Mouse (Mus musculus): ENCODE data around the gene Cox8a. TPM values are rescaled to one million over a fixed set of nuclear protein-coding genes. Genes with fewer than 3 reads are reported as not detected.

Cox8a gene
- polyA plus RNA-seq, 1 experiment from 2014 or later, result 817 TPM

DNA sequence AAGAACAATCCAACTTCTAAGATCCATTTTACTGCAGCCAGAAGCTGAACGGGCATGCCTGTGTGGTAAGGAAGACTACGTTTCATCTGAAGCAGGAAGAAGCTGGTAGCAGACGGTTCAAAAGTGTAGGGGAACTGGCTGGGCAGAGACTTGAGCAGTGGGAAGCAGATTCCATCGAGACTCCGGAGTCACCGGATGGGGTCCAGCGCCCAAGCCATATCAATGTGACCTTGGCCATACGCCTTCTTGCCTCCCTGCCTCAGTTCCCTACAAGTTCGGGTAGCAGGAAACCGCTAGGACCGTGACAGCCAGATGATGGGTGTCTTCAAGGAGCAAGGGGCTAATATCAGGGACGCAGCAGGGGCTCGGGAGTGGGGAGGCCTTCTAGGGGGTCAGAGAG is 22.9 kb upstream of the Cox8a start:
- Histone ChIP-seq H3K4me3 (peak overlapping the region; percentile 73), H3K9ac (peak overlapping the region; percentile 83), H3K4me1 (peaks cover 13% of the 10 kb centered on the region), H3K27me3 (peaks cover 3% of the 10 kb centered on the region; the same call in 1 of the 2 replicates), H3K9me3 (replicated peaks) (no peaks in the 10 kb centered on the region), H3K36me3 (0 out of 2 replicates have a peak, but pooled peaks cover 4% of the 10 kb centered on the region), H3K27ac (peak overlapping the region; percentile 88), H3K4me2 (replicated peaks) (peak overlapping the region; percentile 87)
- WGBS, result 4% methylated on average over 13 of the region's 13 CpGs
- no peak for ATAC-seq (ENCODE audit: low FRiP score)

DNA sequence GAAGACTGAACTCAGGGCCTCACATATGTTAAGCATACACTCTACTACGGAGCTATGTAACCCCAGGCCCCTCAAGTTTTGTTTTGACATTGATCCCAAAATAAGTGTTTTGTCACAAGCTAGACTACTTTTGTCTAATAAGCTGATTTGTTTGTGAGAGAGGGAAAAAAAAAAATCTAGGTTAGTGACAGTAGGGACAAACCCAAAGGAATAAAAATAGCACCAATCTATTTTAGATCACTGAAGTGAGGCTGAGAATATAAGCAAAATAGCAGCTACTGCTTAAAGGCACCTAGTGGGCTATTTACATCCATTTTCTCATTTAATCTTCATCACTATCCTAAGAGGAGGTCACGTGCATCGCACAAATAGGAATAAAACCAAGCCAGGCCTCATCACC is 22.2 kb upstream of the Cox8a start:
- Histone ChIP-seq H3K36me3 (0 out of 2 replicates have a peak, but pooled peaks cover 4% of the 10 kb centered on the region), H3K4me2 (replicated peaks) (peak overlapping the region; percentile 87), H3K9me3 (replicated peaks) (no peaks in the 10 kb centered on the region), H3K9ac (peak overlapping the region; percentile 83; the same call in 1 of the 2 replicates), H3K4me3 (peak overlapping the region; percentile 73; the same call in 1 of the 2 replicates), H3K4me1 (peaks cover 13% of the 10 kb centered on the region), H3K27me3 (peaks cover 3% of the 10 kb centered on the region; the same call in 1 of the 2 replicates), H3K27ac (no peak overlapping the region)
- ATAC-seq (ENCODE audit: low FRiP score), result no peak
- WGBS, result 91% methylated on average over 3 of the region's 3 CpGs

DNA sequence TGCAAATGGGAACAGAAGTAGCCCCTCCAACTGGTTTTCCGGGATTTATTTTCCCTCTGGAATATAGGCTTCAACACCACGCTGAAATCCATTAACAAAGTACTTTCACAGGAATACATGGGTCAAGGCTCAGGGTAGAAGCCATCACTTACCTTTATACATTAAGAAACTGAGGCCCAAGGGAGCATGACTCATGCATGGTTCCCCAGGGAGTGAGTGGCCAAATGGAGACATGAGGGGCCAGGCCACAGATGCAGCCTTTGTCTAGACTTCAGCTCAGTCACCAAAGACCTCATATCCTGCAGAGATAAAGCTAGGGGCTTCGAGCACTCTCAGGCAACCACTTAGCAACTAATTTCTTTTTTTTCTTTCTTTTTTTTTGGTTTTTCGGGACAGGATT is 19.3 kb upstream of the Cox8a start:
- H3K4me2 ChIP-seq (replicated peaks), result no peak overlapping the region
- peaks cover 13% of the 10 kb centered on the region for H3K4me1 ChIP-seq
- ATAC-seq (ENCODE audit: low FRiP score), result no peak
- WGBS, result 78% methylated on average over 4 of the region's 4 CpGs
- no peak overlapping the region for H3K4me3 ChIP-seq
- H3K36me3 ChIP-seq, result peaks cover 15% of the 10 kb centered on the region
- H3K27me3 ChIP-seq, result no peaks in the 10 kb centered on the region
- no peak overlapping the region for H3K9ac ChIP-seq
- no peak overlapping the region for H3K27ac ChIP-seq
- no peaks in the 10 kb centered on the region for H3K9me3 ChIP-seq (replicated peaks)

DNA sequence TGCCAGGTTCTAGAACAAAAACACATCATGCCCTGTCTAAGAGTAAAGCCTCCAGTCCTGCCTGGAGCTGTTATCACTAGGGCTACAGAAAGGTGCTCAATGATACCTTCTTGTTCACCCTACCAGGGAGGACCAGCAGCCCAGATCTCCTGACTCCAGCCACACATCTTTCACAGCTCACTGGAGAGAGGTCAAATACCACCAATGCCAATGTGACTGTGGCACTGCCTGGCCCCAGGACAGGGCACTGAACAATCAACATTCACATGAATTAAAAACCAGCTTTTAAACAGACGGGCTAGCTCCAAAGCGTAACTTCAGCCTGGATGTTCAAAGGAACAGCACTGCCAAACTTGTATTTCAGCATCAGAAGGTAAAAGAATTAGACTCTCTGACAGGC is 18.6 kb upstream of the Cox8a start:
- Histone ChIP-seq H3K9me3 (replicated peaks) (no peaks in the 10 kb centered on the region), H3K27me3 (no peaks in the 10 kb centered on the region), H3K4me1 (peaks cover 8% of the 10 kb centered on the region), H3K27ac (no peak overlapping the region), H3K4me3 (no peak overlapping the region), H3K36me3 (peaks cover 21% of the 10 kb centered on the region), H3K4me2 (replicated peaks) (no peak overlapping the region), H3K9ac (no peak overlapping the region)
- 95% methylated on average over 2 of the region's 2 CpGs for WGBS
- no peak for ATAC-seq (ENCODE audit: low FRiP score)

DNA sequence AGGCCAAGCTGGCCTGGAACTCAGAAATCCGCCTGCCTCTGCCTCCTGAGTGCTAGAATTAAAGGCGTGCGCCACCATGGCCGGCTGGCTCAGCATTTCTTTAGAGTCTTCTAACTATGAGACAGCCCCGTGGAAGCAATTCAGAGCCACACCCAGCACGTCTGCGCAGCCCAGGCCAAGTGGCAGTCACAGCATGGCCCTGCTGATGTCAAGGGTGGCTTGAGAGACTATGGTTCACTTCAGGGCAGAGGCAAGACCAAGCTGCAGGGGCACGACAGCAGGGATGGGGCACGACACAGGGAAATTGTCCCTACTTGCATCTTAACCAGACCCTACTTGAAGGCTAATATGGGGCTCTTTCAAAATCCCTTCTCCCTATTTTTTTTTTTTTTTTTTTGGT is 18.0 kb upstream of the Cox8a start:
- ATAC-seq (ENCODE audit: low FRiP score), result no peak
- H3K4me2 ChIP-seq (replicated peaks), result no peak overlapping the region
- no peaks in the 10 kb centered on the region for H3K9me3 ChIP-seq (replicated peaks)
- 95% methylated on average over 9 of the region's 9 CpGs for WGBS
- H3K27me3 ChIP-seq, result no peaks in the 10 kb centered on the region
- H3K9ac ChIP-seq, result no peak overlapping the region
- peaks cover 25% of the 10 kb centered on the region for H3K36me3 ChIP-seq
- no peak overlapping the region for H3K4me3 ChIP-seq
- peaks cover 8% of the 10 kb centered on the region for H3K4me1 ChIP-seq
- H3K27ac ChIP-seq, result no peak overlapping the region

DNA sequence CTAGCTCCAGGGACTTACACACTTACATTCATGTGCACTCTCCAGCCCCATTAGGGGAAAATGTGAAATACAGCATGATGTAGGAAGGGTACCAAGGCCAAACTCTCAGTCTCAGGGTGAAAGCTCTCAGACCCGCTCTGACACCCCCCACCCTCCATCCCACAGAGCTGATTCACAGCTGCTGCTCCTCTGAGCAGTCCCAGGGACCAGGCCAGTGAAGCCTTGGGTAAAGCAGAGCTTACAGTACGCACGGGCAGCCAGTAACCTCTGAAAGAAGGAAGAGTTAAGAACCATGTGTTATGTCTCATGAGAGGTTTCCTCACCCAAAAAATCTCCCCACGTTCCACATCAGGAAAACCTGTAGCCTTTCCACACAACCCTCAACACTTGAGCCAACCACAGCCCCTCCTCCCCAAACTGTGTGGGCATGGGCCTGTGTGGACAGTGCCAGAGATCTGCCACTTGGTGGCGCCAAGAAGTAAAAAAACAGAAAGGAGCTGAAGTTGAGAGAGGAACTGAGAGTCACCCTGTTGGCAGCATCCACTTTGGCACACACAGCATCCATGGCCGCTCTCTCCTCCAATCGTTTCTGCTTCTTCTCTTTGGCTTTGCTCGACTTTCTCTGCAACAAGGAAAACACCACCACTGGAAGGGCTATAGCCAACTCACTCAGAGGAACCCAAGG is 17.3 kb upstream of the Cox8a start:
- no peaks in the 10 kb centered on the region for H3K27me3 ChIP-seq
- no peak overlapping the region for H3K4me3 ChIP-seq
- peak; percentile 74 for ATAC-seq (ENCODE audit: low FRiP score)
- H3K9ac ChIP-seq, result no peak overlapping the region
- WGBS, result 64% methylated on average over 8 of the region's 8 CpGs
- no peak overlapping the region for H3K4me2 ChIP-seq (replicated peaks)
- no peak overlapping the region for H3K27ac ChIP-seq
- H3K9me3 ChIP-seq (replicated peaks), result no peaks in the 10 kb centered on the region
- peaks cover 33% of the 10 kb centered on the region for H3K36me3 ChIP-seq
- peaks cover under 1% of the 10 kb centered on the region for H3K4me1 ChIP-seq

DNA sequence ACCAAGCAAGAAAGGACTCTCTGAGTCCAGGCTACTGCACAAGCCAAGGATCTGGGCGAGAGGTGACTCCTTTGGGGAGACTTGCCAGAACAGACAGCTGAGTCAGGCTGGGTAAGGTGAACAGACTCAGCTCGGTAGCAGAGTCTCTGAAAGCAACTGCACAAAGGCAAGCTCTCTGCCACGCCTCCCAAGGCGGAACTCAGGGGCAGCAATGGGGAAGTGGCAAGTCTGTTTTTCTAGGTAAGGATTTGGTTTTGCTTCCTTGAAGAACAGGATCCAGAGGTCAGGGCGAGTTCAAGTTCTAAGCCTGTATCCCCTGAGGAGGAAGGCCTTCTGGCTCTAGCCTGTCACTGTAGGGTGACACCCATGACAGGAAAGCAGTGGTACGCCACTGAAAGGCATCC is 9.1 kb upstream of the Cox8a start:
- Histone ChIP-seq H3K4me3 (no peak overlapping the region), H3K36me3 (peaks cover 56% of the 10 kb centered on the region), H3K4me2 (replicated peaks) (no peak overlapping the region), H3K9me3 (replicated peaks) (no peaks in the 10 kb centered on the region), H3K4me1 (no peaks in the 10 kb centered on the region), H3K9ac (no peak overlapping the region), H3K27me3 (no peaks in the 10 kb centered on the region), H3K27ac (no peak overlapping the region)
- 78% methylated on average over 6 of the region's 6 CpGs for WGBS
- ATAC-seq (ENCODE audit: low FRiP score), result no peak

DNA sequence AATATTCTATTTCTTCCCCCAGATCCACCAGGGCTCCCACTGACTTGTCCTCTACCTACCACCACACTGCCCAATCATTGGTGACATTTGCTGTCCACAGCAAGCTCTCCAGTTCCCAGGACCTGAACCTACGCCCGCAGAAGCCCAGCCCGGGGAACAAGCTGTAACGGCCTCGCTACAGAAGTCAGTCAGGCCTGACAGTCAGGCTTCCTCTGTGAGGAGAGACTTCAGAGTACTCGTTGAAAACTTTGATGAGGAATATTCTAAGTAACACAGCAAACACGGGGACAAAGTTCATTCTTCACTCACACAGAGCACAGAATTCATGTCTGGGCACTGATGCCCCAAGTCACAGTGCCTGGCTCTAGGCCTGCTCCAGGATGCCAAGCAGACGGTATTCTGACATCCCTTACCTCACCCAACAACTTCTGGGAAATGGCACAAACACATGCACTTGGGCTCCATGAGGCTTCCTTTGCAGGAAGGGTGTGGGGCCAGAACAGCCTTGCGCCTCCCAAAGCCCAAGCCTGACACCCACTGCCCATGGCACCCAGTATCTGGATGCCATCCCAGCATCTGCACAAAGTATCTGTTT is 7.8 kb upstream of the Cox8a start:
- 87% methylated on average over 9 of the region's 9 CpGs for WGBS
- H3K27ac ChIP-seq, result no peak overlapping the region
- H3K4me2 ChIP-seq (replicated peaks), result no peak overlapping the region
- no peak for ATAC-seq (ENCODE audit: low FRiP score)
- H3K9ac ChIP-seq, result no peak overlapping the region; the same call in 1 of the 2 replicates
- H3K9me3 ChIP-seq (replicated peaks), result no peaks in the 10 kb centered on the region
- no peaks in the 10 kb centered on the region for H3K27me3 ChIP-seq
- H3K4me1 ChIP-seq, result no peaks in the 10 kb centered on the region
- H3K36me3 ChIP-seq, result peaks cover 44% of the 10 kb centered on the region
- H3K4me3 ChIP-seq, result no peak overlapping the region

DNA sequence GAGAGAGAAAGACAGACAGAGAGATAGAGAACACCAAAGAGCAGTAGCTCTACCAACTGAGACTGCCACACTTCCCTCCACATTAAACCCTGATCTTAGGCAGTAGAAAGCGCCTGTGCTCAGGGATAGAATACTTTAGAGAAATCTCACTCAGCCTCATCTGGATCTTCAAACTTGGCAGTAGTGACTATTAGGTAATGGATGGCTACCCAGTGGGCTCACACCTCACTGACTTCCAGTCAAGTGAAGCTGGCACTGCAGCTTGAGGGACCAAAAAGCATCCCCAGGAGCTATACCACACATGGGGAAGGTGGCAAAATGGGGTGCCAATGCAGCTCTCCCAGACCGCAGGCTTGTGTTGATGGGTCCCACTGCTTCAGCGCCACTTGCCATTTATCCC is 6.8 kb upstream of the Cox8a start:
- Histone ChIP-seq H3K4me3 (no peak overlapping the region), H3K9ac (no peak overlapping the region), H3K36me3 (peaks cover 34% of the 10 kb centered on the region), H3K4me1 (no peaks in the 10 kb centered on the region), H3K27me3 (no peaks in the 10 kb centered on the region), H3K27ac (no peak overlapping the region), H3K4me2 (replicated peaks) (no peak overlapping the region), H3K9me3 (replicated peaks) (no peaks in the 10 kb centered on the region)
- WGBS, result 91% methylated on average over 3 of the region's 3 CpGs
- no peak for ATAC-seq (ENCODE audit: low FRiP score)

DNA sequence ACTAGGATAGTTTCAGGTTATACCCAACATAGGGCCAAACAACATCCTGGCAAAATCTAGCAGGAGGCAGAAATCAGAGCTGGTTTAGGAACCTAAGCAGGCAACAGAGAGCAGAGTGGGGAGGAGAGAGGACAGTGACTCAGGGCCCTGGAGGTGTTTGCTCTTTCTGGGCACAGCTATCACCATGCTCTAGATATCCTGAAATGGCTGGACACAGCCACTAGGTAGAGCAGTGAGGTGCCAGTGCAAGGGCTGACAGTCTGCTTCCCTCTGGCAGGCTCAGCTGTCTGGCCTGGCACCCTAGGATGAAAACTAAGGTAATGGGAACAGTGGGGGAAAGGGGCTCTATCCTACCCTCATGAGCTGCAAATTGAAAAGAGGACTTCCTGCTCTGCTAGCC is 6.1 kb upstream of the Cox8a start:
- no peaks in the 10 kb centered on the region for H3K27me3 ChIP-seq
- no peak for ATAC-seq (ENCODE audit: low FRiP score)
- no peak overlapping the region for H3K4me3 ChIP-seq
- H3K4me1 ChIP-seq, result no peaks in the 10 kb centered on the region
- H3K36me3 ChIP-seq, result peaks cover 27% of the 10 kb centered on the region
- no peak overlapping the region for H3K9ac ChIP-seq
- H3K27ac ChIP-seq, result no peak overlapping the region
- H3K4me2 ChIP-seq (replicated peaks), result no peak overlapping the region
- no peaks in the 10 kb centered on the region for H3K9me3 ChIP-seq (replicated peaks)

DNA sequence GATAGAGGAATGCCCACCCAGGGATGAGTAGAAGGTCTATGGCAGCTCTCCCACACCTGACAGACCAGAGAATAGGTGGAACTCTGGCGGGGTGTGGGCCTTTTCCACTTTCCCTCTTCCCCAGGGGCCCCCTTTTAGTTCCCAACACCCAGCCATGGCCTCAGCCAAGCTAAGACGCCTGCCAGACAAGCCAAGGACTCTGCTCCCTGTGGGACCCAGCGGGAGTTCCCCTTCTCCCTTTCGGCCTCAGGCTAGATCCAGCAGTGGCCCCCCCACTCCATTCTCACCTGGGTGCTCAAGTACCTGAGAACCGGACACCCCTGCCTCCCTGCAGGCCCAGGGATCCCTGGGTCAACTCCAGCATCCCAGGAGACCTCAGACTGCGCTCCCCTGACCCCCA is 4.8 kb upstream of the Cox8a start:
- H3K9me3 ChIP-seq (replicated peaks), result no peaks in the 10 kb centered on the region
- H3K9ac ChIP-seq, result no peak overlapping the region
- no peaks in the 10 kb centered on the region for H3K27me3 ChIP-seq
- WGBS, result 90% methylated on average over 6 of the region's 6 CpGs
- no peak overlapping the region for H3K4me3 ChIP-seq
- no peak overlapping the region for H3K4me2 ChIP-seq (replicated peaks)
- H3K27ac ChIP-seq, result no peak overlapping the region
- H3K36me3 ChIP-seq, result peaks cover 14% of the 10 kb centered on the region
- peaks cover 4% of the 10 kb centered on the region; the same call in 1 of the 2 replicates for H3K4me1 ChIP-seq
- ATAC-seq (ENCODE audit: low FRiP score), result no peak

DNA sequence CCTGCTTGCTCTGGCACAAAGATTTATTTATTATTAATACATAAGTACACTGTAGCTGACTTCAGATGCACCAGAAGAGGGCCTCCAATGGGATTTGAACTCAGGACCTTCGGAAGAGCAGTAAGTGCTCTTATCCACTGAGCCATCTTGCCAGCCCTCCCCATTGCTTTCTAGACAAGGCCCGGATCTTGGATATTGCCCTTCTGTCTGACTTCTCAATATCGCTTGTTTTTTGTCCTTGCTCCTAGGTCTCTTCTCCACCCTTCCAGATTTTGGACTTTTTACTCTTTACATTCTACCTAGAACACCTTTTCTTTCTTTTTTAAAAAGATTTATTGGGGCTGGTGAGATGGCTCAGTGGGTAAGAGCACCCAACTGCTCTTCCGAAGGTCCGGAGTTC is 1.3 kb upstream of the Cox8a start:
- 95% methylated on average over 5 of the region's 5 CpGs for WGBS
- H3K9me3 ChIP-seq (replicated peaks), result no peaks in the 10 kb centered on the region
- H3K4me2 ChIP-seq (replicated peaks), result no peak overlapping the region
- H3K4me3 ChIP-seq, result no peak overlapping the region
- peaks cover 20% of the 10 kb centered on the region for H3K4me1 ChIP-seq
- H3K9ac ChIP-seq, result no peak overlapping the region
- ATAC-seq (ENCODE audit: low FRiP score), result no peak
- peaks cover 18% of the 10 kb centered on the region for H3K36me3 ChIP-seq
- H3K27me3 ChIP-seq, result no peaks in the 10 kb centered on the region
- no peak overlapping the region for H3K27ac ChIP-seq

DNA sequence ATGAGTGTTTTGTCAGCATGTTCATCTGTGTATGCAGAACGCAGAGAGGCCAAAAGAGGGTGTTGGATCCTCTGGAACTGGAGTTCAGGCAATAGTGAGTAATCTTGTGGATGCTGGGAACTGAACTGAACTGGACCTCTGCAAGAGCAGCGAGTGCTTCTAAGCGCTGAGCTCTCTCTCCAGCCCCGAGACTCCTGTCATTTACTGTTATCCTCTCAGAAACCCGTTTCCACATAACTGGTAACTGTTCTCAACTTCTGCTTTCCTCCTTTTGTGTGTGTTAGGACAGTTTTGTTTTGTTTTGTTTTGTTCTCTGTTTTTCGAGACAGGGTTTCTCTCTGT is 481 bp upstream of the Cox8a start:
- Histone ChIP-seq H3K27me3 (no peaks in the 10 kb centered on the region), H3K9ac (no peak overlapping the region), H3K4me1 (peaks cover 20% of the 10 kb centered on the region), H3K36me3 (peaks cover 27% of the 10 kb centered on the region), H3K4me2 (replicated peaks) (peak overlapping the region; percentile 71), H3K9me3 (replicated peaks) (no peaks in the 10 kb centered on the region), H3K4me3 (peak overlapping the region; percentile 70), H3K27ac (no peak overlapping the region)
- 12% methylated on average over 6 of the region's 6 CpGs for WGBS
- no peak; the same call in 1 of the 2 replicates for ATAC-seq (ENCODE audit: low FRiP score)

All from hindbrain, embryonic 12.5 days (tissue).